Mouse (Mus musculus) small intestine, adult 2 months (tissue): ENCODE data around the gene Vwa7.

Experiments
- CTCF ChIP-seq: fragments of 200-500 bp; IDR thresholded peaks from 2 replicates; pipeline ENCODE4 v1.5.1; 2012; ENCODE audit warnings: low read depth, mild to moderate bottlenecking, control low read depth, inconsistent platforms, low read length, moderate library complexity, mixed read lengths; ENCODE audit not compliant: insufficient replicate concordance, insufficient read length; ENCODE audit errors: extremely low read depth
- POLR2A ChIP-seq: fragments of 200-500 bp; IDR thresholded peaks from 2 replicates; pipeline ENCODE4 v1.6.1; 2012; ENCODE audit warnings: low read depth, mild to moderate bottlenecking, control low read depth, inconsistent platforms, low read length, moderate library complexity

- TF ChIP-seq POLR2A (no peak), CTCF (no peak)
Observed at GRCm38 (mm10) chr17:35003022-35003838, 13.1 kb upstream of the Vwa7 start.
